In genomic region chr7:114580426-114580825, GRCm38 (mm10) we compare ENCODE assay signal across 8 mouse cellular contexts. TPM values are rescaled to one million over a fixed set of nuclear protein-coding genes. Genes with fewer than 3 reads are reported as not detected.
DNase-seq lines count a peak whose midpoint lies in the region; ATAC-seq and TF ChIP-seq lines count a peak whose summit lies in the region.
"Had no signal": no experiment of that assay in that cellular context is flagged by ENCODE, and none has a peak within 500 bp of the region (broad histone marks: within the 10 kb centered on the region; RNA-seq: fewer than 3 reads in every experiment).

No protein-coding gene starts in this region.

- no peaks in the 10 kb centered on the region for H3K9me3 ChIP-seq in midbrain, embryonic 10.5 days (replicated peaks)
- H3K9me3 ChIP-seq in midbrain, embryonic 13.5 days, result no peaks in the 10 kb centered on the region
- H3K9me3 ChIP-seq in hindbrain, postnatal 0 days (ENCODE audit: low read length), result no peaks in the 10 kb centered on the region

- no peak overlapping the region for H3K4me3 ChIP-seq in midbrain, embryonic 10.5 days
- no peak overlapping the region for H3K4me3 ChIP-seq in midbrain, embryonic 13.5 days (replicated peaks)
- H3K4me3 ChIP-seq in hindbrain, postnatal 0 days (ENCODE audit: low read length), result no peak overlapping the region

- POLR2A ChIA-PET in Patski (lab: Charles Lee), result no interaction called here

- in situ Hi-C loops in Patski (cut with MboI; ENCODE audit: low pct_unique_long_range_greater_than_20kb), result no loop called here

- intact Hi-C loops in left cerebral cortex, postnatal 10 days (cut with DNase I), result loop anchor here (2.0 to 10.0 kb wide), 3 partner anchors 57 to 236 kb away; partner anchors contain the start of gene Calca

- CTCF ChIA-PET in Patski (lab: Charles Lee), result interaction anchor here (1.3 to 2.0 kb wide), 2 partner anchors 16 to 55 kb away, joined by 3 to 6 read pairs; partner anchors contain the start of gene Calca

- no peak overlapping the region for H3K27ac ChIP-seq in midbrain, embryonic 10.5 days (replicated peaks)
- no peak overlapping the region for H3K27ac ChIP-seq in midbrain, embryonic 13.5 days
- H3K27ac ChIP-seq in hindbrain, postnatal 0 days, result no peak overlapping the region
- H3K27ac ChIP-seq: macrophage had no signal

- no peak for ATAC-seq in midbrain, embryonic 13.5 days
- ATAC-seq in Patski, result no peak
- no peak for ATAC-seq in hindbrain, postnatal 0 days

- H3K4me1 ChIP-seq in midbrain, embryonic 10.5 days, result no peaks in the 10 kb centered on the region
- no peaks in the 10 kb centered on the region for H3K4me1 ChIP-seq in midbrain, embryonic 13.5 days (replicated peaks)
- no peaks in the 10 kb centered on the region for H3K4me1 ChIP-seq in hindbrain, postnatal 0 days (ENCODE audit: insufficient read depth, low read length)

- no peaks in the 10 kb centered on the region for H3K36me3 ChIP-seq in midbrain, embryonic 10.5 days
- no peaks in the 10 kb centered on the region for H3K36me3 ChIP-seq in midbrain, embryonic 13.5 days
- no peaks in the 10 kb centered on the region for H3K36me3 ChIP-seq in hindbrain, postnatal 0 days (ENCODE audit: insufficient read depth, low read length)

- H3K9ac ChIP-seq in midbrain, embryonic 13.5 days (replicated peaks), result no peak overlapping the region
- no peak overlapping the region for H3K9ac ChIP-seq in hindbrain, postnatal 0 days (replicated peaks; ENCODE audit: low read length)

- DNase-seq in midbrain, embryonic 10.5 days (ENCODE audit: low spot score), result peak; percentile 40
- DNase-seq in Patski (ENCODE audit: low read depth, low spot score), result no peak
- DNase-seq in cerebellum, adult 9-11 months, result peak; percentile 8
- DNase-seq in hindbrain, postnatal 0 days (ENCODE audit: low spot score), result peak; percentile 88
- DNase-seq in left cerebral cortex, postnatal 10 days (ENCODE audit: extremely low spot score in 1 of 2, low spot score in 2 of 2), result peak; percentile 51 to 59
- peak; percentile 81 for DNase-seq in retina, postnatal 1 day

- 8% methylated on average over 4 of the region's 4 CpGs for WGBS in midbrain, embryonic 10.5 days
- WGBS in midbrain, embryonic 13.5 days, result 3% methylated on average over 4 of the region's 4 CpGs
- WGBS in hindbrain, postnatal 0 days, result 0% methylated on average over 4 of the region's 4 CpGs

- H3K27me3 ChIP-seq in midbrain, embryonic 10.5 days (ENCODE audit: low read depth, poor library complexity, severe bottlenecking), result no peaks in the 10 kb centered on the region
- H3K27me3 ChIP-seq in midbrain, embryonic 13.5 days, result no peaks in the 10 kb centered on the region
- H3K27me3 ChIP-seq in Patski, result peaks cover 15% of the 10 kb centered on the region
- no peaks in the 10 kb centered on the region for H3K27me3 ChIP-seq in hindbrain, postnatal 0 days (ENCODE audit: insufficient read depth, low read length)

- peak; percentile 70 for TF ChIP-seq CTCF in Patski (IDR thresholded peaks at IDR 0.05)
- TF ChIP-seq CTCF in hindbrain, postnatal 0 days (IDR thresholded peaks at IDR 0.05; ENCODE audit: low read depth), result peak; percentile 81

- no peak overlapping the region for H3K4me2 ChIP-seq in midbrain, embryonic 13.5 days (replicated peaks)
- no peak overlapping the region for H3K4me2 ChIP-seq in hindbrain, postnatal 0 days (ENCODE audit: low read depth, low read length)

RNA-seq across cellular contexts. Expression of gene Cyp2r1, which starts 17.7 kb away (rescaled TPM):
- 1.2 and 1.4 TPM in 2 replicates for polyA plus RNA-seq in midbrain, embryonic 10.5 days (2016; fragmentation: Nextera tagmentation; extraction: Ambion mirVana)
- 0.68 and 0.90 TPM in 2 replicates for polyA plus RNA-seq in midbrain, embryonic 13.5 days (2015; fragmentation: Nextera tagmentation; extraction: Ambion mirVana)
- 0.13 TPM for polyA plus RNA-seq in Patski (2021)
- 1.9 and 3.8 TPM in 2 replicates for total RNA-seq in hindbrain, postnatal 0 days (2014; rRNA removed)
- 1.2 TPM in 2 replicates for polyA plus RNA-seq in hindbrain, postnatal 0 days (2015; fragmentation: Nextera tagmentation; extraction: Ambion mirVana)
- 1 to 10 TPM; 1.5 to 1.8 TPM for total RNA-seq in left cerebral cortex, postnatal 10 days (2021)

RNA-seq across cellular contexts. Expression of gene Calca, which starts 55.7 kb away (rescaled TPM):
- polyA plus RNA-seq in midbrain, embryonic 10.5 days (2016; fragmentation: Nextera tagmentation; extraction: Ambion mirVana), result 10.1 and 14.7 TPM in 2 replicates
- polyA plus RNA-seq in midbrain, embryonic 13.5 days (2015; fragmentation: Nextera tagmentation; extraction: Ambion mirVana), result 7.0 and 7.7 TPM in 2 replicates
- polyA plus RNA-seq in Patski (2021), result not detected
- total RNA-seq in hindbrain, postnatal 0 days (2014; rRNA removed), result 27.4 and 52.9 TPM in 2 replicates
- polyA plus RNA-seq in hindbrain, postnatal 0 days (2015; fragmentation: Nextera tagmentation; extraction: Ambion mirVana), result 38.5 and 44.6 TPM in 2 replicates
- total RNA-seq in left cerebral cortex, postnatal 10 days (2021), result 1 to 10 TPM; 3.1 to 3.7 TPM
- polyA plus RNA-seq: macrophage had no signal
